Mouse (Mus musculus) urinary bladder, postnatal 25 days (tissue): ENCODE measurements around the gene Nat8l.

Experiments
- DNase-seq: peaks from one replicate; pipeline ENCODE4 v3.0.0; 2022; ENCODE audit warnings: low spot score

Gene Nat8l

DNA sequence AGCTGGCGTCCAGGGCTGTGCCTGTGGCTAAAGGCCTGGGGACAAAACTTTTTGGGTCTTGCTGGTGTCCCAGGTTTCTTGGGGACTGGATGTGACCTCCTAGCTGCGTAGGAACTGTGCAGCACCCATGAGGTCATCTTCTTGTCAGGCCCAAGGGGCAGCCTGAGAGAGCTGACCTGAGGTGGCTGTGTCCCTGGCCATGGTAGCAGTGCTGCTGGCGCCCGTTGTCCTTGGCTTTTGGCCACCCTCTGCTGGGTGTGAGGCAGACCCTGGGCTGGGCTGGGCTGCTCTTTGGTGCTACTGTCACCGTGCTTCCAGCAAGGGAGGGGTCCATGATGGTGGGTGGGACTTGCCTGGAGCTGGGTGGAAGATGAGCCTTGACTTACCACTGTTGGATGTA lies 8.8 kb downstream of the Nat8l start:
- DNase-seq: no peak

DNA sequence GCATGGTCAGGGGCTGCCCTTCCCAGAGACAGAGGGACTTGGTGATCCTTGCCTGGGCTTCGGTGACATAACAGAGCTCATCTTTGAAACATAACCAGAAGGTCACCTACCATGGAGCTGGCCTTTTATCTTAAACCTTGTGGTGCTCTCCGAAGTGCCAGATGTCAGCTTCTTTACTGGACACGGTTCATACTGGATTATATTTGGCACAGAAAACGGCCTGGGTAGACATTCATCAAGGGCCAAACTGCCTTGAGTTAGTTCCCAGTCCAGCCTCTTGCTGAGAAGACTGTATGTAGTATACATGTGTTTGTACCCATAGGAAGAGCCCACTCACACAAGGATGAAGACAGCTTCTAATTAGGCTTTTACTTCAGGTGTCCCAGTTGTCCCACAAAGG lies 11.0 kb downstream of the Nat8l start:
- DNase-seq: no peak

DNA sequence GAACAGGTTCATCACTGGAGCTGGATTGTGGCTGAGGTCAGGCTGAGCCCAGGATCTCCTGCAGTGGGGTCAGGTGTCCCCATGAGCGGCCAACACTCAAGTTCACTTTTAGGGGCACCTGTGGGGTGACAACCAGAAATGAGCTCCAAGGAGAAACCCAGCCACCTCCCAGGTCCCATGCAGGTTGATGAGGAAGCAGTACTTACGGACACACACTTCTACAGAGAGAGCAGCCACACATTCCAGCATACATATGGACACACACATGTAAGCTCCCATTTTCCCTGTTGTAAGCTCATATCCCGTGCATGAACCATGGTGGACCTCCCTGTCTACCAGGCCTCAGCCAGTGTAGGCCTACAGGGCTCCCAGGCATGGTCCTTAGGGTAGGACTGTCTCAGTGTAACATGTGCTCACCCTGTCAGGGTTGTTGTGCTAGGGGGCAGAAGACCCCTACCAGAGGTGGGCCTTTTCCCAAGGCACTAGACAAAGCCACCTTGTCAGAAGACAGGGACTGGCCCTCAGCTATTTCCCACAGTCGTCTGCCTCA lies 11.7 kb downstream of the Nat8l start:
- no peak for DNase-seq

DNA sequence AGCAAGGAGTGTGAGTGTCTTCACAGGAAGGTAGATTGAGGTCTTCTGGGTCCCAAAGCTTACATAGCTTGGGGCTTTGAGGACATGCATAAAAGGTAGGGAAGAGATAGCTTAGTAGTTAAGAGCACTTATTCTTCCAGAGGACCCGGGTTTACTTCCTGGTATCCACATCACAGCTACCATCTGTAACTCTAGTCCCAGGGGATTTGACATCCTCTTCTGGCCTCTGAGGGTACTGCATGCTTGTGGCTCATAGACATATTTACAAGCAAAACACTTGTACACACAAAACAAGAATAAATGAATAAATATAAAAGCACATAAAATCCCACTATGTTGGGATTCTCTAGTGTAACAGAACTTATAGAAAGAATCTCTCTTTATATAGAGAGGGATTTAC lies 18.9 kb downstream of the Nat8l start:
- no peak for DNase-seq

- DNase-seq: no peak
Measured at GRCm38 (mm10) chr5:34018968-34019367, 23.2 kb downstream of the Nat8l start.

DNA sequence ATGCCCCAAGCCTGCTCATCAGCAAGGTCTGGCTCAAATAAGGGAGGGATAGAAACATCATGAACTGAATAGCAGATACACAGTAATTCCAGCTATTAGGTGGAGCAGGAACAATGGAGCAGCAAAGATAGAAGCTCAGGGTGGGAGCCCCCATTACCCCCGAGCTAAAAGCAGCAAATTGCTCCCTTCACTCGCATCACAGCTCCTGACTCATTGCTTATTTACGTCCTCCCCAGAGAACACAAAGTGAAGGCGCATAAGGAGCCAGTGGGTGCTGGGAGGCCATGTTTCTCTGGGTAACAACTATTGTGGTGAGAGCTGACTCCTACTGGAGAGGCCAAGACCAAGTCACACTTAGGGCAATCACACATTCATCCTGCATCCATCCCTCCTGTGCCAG lies 34.3 kb downstream of the Nat8l start:
- no peak for DNase-seq

DNA sequence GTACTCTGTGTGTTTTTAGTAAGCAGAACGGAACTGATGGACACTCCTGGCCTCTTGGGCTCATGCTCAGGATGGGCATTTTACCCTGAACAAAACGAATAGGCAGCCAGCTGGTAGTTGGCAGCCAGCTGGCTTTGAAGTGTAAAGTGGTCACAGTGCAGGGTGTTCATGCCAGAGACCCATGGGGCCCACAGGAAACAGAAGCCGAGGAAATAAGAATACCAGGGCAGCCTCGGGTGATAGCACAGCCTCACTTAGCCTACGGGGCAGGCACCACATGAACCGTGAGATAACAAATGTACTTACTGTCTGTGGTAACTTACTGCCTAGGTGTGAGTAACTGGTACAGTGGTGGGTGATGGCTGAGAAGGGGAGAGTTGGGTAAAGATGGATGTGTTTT lies 35.2 kb downstream of the Nat8l start:
- DNase-seq: no peak

DNA sequence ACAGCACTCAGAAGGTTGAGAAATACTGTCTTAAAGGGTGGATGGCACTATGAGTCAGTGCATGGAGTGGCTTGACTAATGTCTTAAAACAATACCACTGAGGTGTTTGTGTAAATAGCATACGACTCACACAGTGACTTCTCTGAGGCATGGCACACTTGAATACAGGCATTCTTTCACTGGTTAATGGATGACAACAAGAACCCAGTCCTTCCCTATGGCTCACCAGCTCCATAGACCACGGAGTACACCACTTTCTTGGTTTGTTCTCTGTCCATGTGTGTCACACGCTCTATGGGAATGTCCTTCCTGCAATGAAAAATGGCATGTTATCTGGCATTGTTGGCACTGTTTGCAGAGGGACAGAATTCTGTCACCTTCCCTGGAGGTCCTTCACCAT lies 36.7 kb downstream of the Nat8l start:
- DNase-seq: no peak
